Mouse (Mus musculus) MEL (cell line): ENCODE measurements around the gene Chrne. TPM values are rescaled to one million over a fixed set of nuclear protein-coding genes. Genes with fewer than 3 reads are reported as not detected.

ENCODE experiments used
- DNase-seq: peaks from one replicate; pipeline ENCODE4 v3.0.0; 2011; ENCODE audit warnings: low read depth, low spot score
- H3K27ac ChIP-seq: 2 replicates; pipeline ENCODE4 v1.5.1; 2012; ENCODE audit warnings: low read depth, mild to moderate bottlenecking, control low read depth, low read length, moderate library complexity; ENCODE audit not compliant: control insufficient read depth
- H3K27me3 ChIP-seq, 2 experiments: fragments of 150-350 bp in 1 of 2; sonication (generic) in 1 of 2; 2 replicates each; pipeline ENCODE4 v1.6.1; 2012; ENCODE audit warnings: low read length in 2 of 2, mild to moderate bottlenecking in 2 of 2, improper control_type of control experiment in 1 of 2, moderate library complexity in 1 of 2; ENCODE audit not compliant: insufficient read depth in 2 of 2, control insufficient read depth in 1 of 2
- H3K36me3 ChIP-seq, 2 experiments: 2 replicates each; pipeline ENCODE4 v1.6.1; 2012 to 2014; ENCODE audit warnings: low read length in 2 of 2, improper control_type of control experiment in 1 of 2, inconsistent platforms in 1 of 2, mild to moderate bottlenecking in 1 of 2; ENCODE audit not compliant: insufficient read depth in 2 of 2, control insufficient read depth in 1 of 2
- H3K4me1 ChIP-seq, 2 experiments: fragments of 150-350 bp in 1 of 2; sonication (generic) in 1 of 2; 2 replicates each; pipeline ENCODE4 v1.6.1; 2012; ENCODE audit warnings: low read length in 2 of 2, improper control_type of control experiment in 1 of 2, mild to moderate bottlenecking in 1 of 2; ENCODE audit not compliant: insufficient read depth in 2 of 2, control insufficient read depth in 1 of 2
- H3K4me3 ChIP-seq, 2 experiments: fragments of 150-350 bp in 1 of 2; sonication (generic) in 1 of 2; 2 replicates each; pipeline ENCODE4 v1.5.1; 2012; ENCODE audit warnings: low read depth in 2 of 2, low read length in 2 of 2, mild to moderate bottlenecking in 2 of 2, moderate library complexity in 2 of 2, control low read depth in 1 of 2, improper control_type of control experiment in 1 of 2; ENCODE audit not compliant: control insufficient read depth in 1 of 2, insufficient read depth in 1 of 2
- H3K79me2 ChIP-seq: 2 replicates; pipeline ENCODE4 v1.6.1; 2012; ENCODE audit warnings: mild to moderate bottlenecking, low read length, moderate library complexity; ENCODE audit not compliant: control insufficient read depth, poor library complexity, insufficient read depth
- H3K9ac ChIP-seq: 2 replicates; pipeline ENCODE4 v1.6.1; 2012; ENCODE audit warnings: low read depth, mild to moderate bottlenecking, control low read depth, low read length, moderate library complexity; ENCODE audit not compliant: control insufficient read depth, poor library complexity, severe bottlenecking
- H3K9me3 ChIP-seq: fragments of 150-350 bp; sonication (generic); replicated peaks from 2 replicates; pipeline ENCODE4 v1.6.1; 2012; ENCODE audit warnings: mild to moderate bottlenecking, low read length, improper control_type of control experiment, moderate library complexity; ENCODE audit not compliant: insufficient read depth
- BHLHE40 ChIP-seq: IDR thresholded peaks from 2 replicates; pipeline ENCODE4 v1.6.1; 2012; ENCODE audit warnings: low read depth, mild to moderate bottlenecking, inconsistent platforms, low read length, improper control_type of control experiment, borderline replicate concordance
- CHD1 ChIP-seq: IDR thresholded peaks from 2 replicates; pipeline ENCODE4 v1.6.1; 2012; ENCODE audit warnings: low read depth, mild to moderate bottlenecking, inconsistent platforms, low read length, improper control_type of control experiment
- EP300 ChIP-seq, 2 experiments: IDR thresholded peaks; 2 replicates each; pipeline ENCODE4 v1.6.1; 2011; ENCODE audit warnings: improper control_type of control experiment in 2 of 2, low read length in 2 of 2, low read depth in 1 of 2, mild to moderate bottlenecking in 1 of 2
- ETS1 ChIP-seq: IDR thresholded peaks from 2 replicates; pipeline ENCODE4 v1.6.1; 2012; ENCODE audit warnings: low read depth, mild to moderate bottlenecking, inconsistent platforms, low read length, improper control_type of control experiment, moderate library complexity
- GATA1 ChIP-seq: IDR thresholded peaks from 2 replicates; pipeline ENCODE4 v1.6.1; 2011; ENCODE audit warnings: low read depth, low read length, improper control_type of control experiment
- HCFC1 ChIP-seq: IDR thresholded peaks from 2 replicates; pipeline ENCODE4 v1.6.1; 2012; ENCODE audit warnings: low read depth, mild to moderate bottlenecking, inconsistent platforms, low read length, improper control_type of control experiment, moderate library complexity
- JUND ChIP-seq: IDR thresholded peaks from 2 replicates; pipeline ENCODE4 v1.6.1; 2011; ENCODE audit warnings: low read depth, mild to moderate bottlenecking, improper control_type of control experiment, low read length
- KAT2A ChIP-seq: conservative IDR thresholded peaks from 2 replicates; pipeline ENCODE4 v1.6.1; 2012; ENCODE audit warnings: low read depth, low read length, improper control_type of control experiment, inconsistent platforms
- MAFK ChIP-seq: IDR thresholded peaks from 2 replicates; pipeline ENCODE4 v1.6.1; 2011; ENCODE audit warnings: low read depth, mild to moderate bottlenecking, low read length, improper control_type of control experiment, borderline replicate concordance
- MAZ ChIP-seq: IDR thresholded peaks from 2 replicates; pipeline ENCODE4 v1.6.1; 2012; ENCODE audit warnings: low read depth, mild to moderate bottlenecking, inconsistent platforms, low read length, improper control_type of control experiment
- MYB ChIP-seq: IDR thresholded peaks from 2 replicates; pipeline ENCODE4 v1.6.1; 2011; ENCODE audit warnings: mild to moderate bottlenecking, low read depth, low read length, improper control_type of control experiment
- MYC ChIP-seq: IDR thresholded peaks from 2 replicates; pipeline ENCODE4 v1.6.1; 2011; ENCODE audit warnings: low read depth, mild to moderate bottlenecking, low read length, improper control_type of control experiment, moderate library complexity
- NELFE ChIP-seq: IDR thresholded peaks from 2 replicates; pipeline ENCODE4 v1.6.1; 2011; ENCODE audit warnings: low read depth, low read length, improper control_type of control experiment
- POLR2A ChIP-seq, 2 experiments: IDR thresholded peaks; 2 replicates each; pipeline ENCODE4 v1.6.1; 2011 to 2012; ENCODE audit warnings: low read length in 2 of 2, mild to moderate bottlenecking in 2 of 2, control low read depth in 1 of 2, improper control_type of control experiment in 1 of 2, low read depth in 1 of 2, moderate library complexity in 1 of 2; ENCODE audit not compliant: control insufficient read depth in 1 of 2, insufficient read depth in 1 of 2, poor library complexity in 1 of 2
- POLR2AphosphoS2 ChIP-seq: IDR thresholded peaks from 2 replicates; pipeline ENCODE4 v1.6.1; 2011; ENCODE audit warnings: low read length, improper control_type of control experiment
- POLR2AphosphoS5 ChIP-seq: IDR thresholded peaks from 2 replicates; pipeline ENCODE4 v1.6.1; 2012; ENCODE audit warnings: low read depth, borderline replicate concordance, mild to moderate bottlenecking, inconsistent platforms, low read length, moderate library complexity, mixed read lengths
- SIN3A ChIP-seq: IDR thresholded peaks from 2 replicates; pipeline ENCODE4 v1.6.1; 2012; ENCODE audit warnings: low read length, improper control_type of control experiment, inconsistent platforms
- SMC3 ChIP-seq: IDR thresholded peaks from 2 replicates; pipeline ENCODE4 v1.6.1; 2011; ENCODE audit warnings: low read depth, low read length, improper control_type of control experiment
- TCF12 ChIP-seq: IDR thresholded peaks from 2 replicates; pipeline ENCODE4 v1.6.1; 2014; ENCODE audit warnings: low read depth, mild to moderate bottlenecking, inconsistent platforms, low read length, improper control_type of control experiment, moderate library complexity
- UBTF ChIP-seq: IDR thresholded peaks from 2 replicates; pipeline ENCODE4 v1.6.1; 2012; ENCODE audit warnings: low read depth, mild to moderate bottlenecking, inconsistent platforms, low read length, improper control_type of control experiment, moderate library complexity, borderline replicate concordance; ENCODE audit not compliant: insufficient read depth
- USF1 ChIP-seq: IDR thresholded peaks from 2 replicates; pipeline ENCODE4 v1.6.1; 2014; ENCODE audit warnings: low read depth, mild to moderate bottlenecking, inconsistent platforms, low read length, improper control_type of control experiment, moderate library complexity
- USF2 ChIP-seq, 2 experiments: IDR thresholded peaks; 2 replicates each; pipeline ENCODE4 v1.6.1; 2011 to 2012; ENCODE audit warnings: improper control_type of control experiment in 2 of 2, low read length in 2 of 2, borderline replicate concordance in 1 of 2, inconsistent platforms in 1 of 2, low read depth in 1 of 2, mild to moderate bottlenecking in 1 of 2; ENCODE audit not compliant: insufficient read depth in 1 of 2
- ZC3H11A ChIP-seq: IDR thresholded peaks from 2 replicates; pipeline ENCODE4 v1.6.1; 2012; ENCODE audit warnings: low read depth, mild to moderate bottlenecking, inconsistent platforms, low read length, improper control_type of control experiment
- ZMIZ1 ChIP-seq: IDR thresholded peaks from 2 replicates; pipeline ENCODE4 v1.6.1; 2012; ENCODE audit warnings: low read depth, mild to moderate bottlenecking, inconsistent platforms, low read length, improper control_type of control experiment, moderate library complexity
- ZNF384 ChIP-seq: IDR thresholded peaks from 2 replicates; pipeline ENCODE4 v1.6.1; 2012; ENCODE audit warnings: low read depth, mild to moderate bottlenecking, inconsistent platforms, low read length, improper control_type of control experiment
- polyA plus RNA-seq, 2 experiments: library from polyadenylated mRNA; stranded (reverse) in 1 of 2; unstranded in 1 of 2; fragments of >175 nt in 1 of 2; fragments of >200 nt in 1 of 2; gene quantifications; 2 replicates each; pipeline versions ENCODE4 v1.2.1 to v1.2.4; 2012; ENCODE audit warnings: low replicate concordance in 2 of 2, low read depth in 1 of 2; ENCODE audit not compliant: insufficient read length in 2 of 2, insufficient read depth in 1 of 2, missing spikeins in 1 of 2
- total RNA-seq: library from RNA; depleted of rRNA; stranded (reverse); fragments of 300-350 nt; gene quantifications from 2 replicates; pipeline ENCODE4 v1.2.3, GENCODE M21; 2012

Gene Chrne
- total and polyA plus RNA-seq, 3 experiments, result 0.33 to 0.54 TPM; not detected in 1

- Histone ChIP-seq H3K4me3 (no peak overlapping the region), H3K79me2 (peaks cover 78% of the 10 kb centered on the region), H3K27me3 (no peaks in the 10 kb centered on the region), H3K27ac (peak overlapping the region; percentile 73; the same call in 1 of the 2 replicates), H3K36me3 (peaks cover 17 to 46% of the 10 kb centered on the region in 2 experiments), H3K4me1 (peaks cover 12 to 41% of the 10 kb centered on the region in 2 experiments), H3K9ac (peak overlapping the region; percentile 99), H3K9me3 (no peaks in the 10 kb centered on the region)
- DNase-seq, result peak; percentile 65
- TF ChIP-seq USF2 (IDR thresholded peaks at IDR 0.05; ENCODE audit: borderline replicate concordance in 1 of 2, insufficient read depth in 1 of 2, low read depth in 1 of 2, low read length in 2 of 2) (no peak), ZC3H11A (no peak), MYB (no peak), MAZ (no peak), JUND (no peak), USF1 (peak; percentile 69), POLR2A (IDR thresholded peaks at IDR 0.05; ENCODE audit: control insufficient read depth in 1 of 2, insufficient read depth in 1 of 2, low read depth in 1 of 2, low read length in 2 of 2, poor library complexity in 1 of 2) (0 out of 4 replicates have a peak, but pooled peaks of 1 of the 2 experiments have one; percentile 6), CHD1 (no peak), ZNF384 (no peak), NELFE (no peak), GATA1 (no peak), SIN3A (no peak), POLR2AphosphoS2 (peak; percentile 75), ZMIZ1 (0 out of 2 replicates have a peak, but pooled peaks have one; percentile 14), BHLHE40 (no peak), MYC (no peak), SMC3 (no peak; the same call in 1 of the 2 replicates), MAFK (no peak), POLR2AphosphoS5 (no peak), HCFC1 (no peak), TCF12 (no peak), UBTF (no peak), EP300 (IDR thresholded peaks at IDR 0.05; ENCODE audit: low read depth in 1 of 2, low read length in 2 of 2) (no peak), ETS1 (no peak), KAT2A (no peak)
Observed at GRCm38 (mm10) chr11:70651391-70651790, 32.4 kb upstream of the Chrne start.
